Mouse (Mus musculus) megakaryocyte progenitor cell, adult 5-6 weeks (primary cell): ENCODE measurements around the gene Maml1. TPM values are rescaled to one million over a fixed set of nuclear protein-coding genes. Genes with fewer than 3 reads are reported as not detected.
A peak's percentile ranks its signal among the peaks of the same experiment; 100 is the strongest.

Experiments used
- ATAC-seq: replicated peaks from 2 replicates; pipeline ENCODE4 v1.8.0; 2016; ENCODE audit warnings: mild to moderate bottlenecking, moderate TSS enrichment, inconsistent platforms; ENCODE audit not compliant: poor library complexity
- total RNA-seq, 2 experiments: library from RNA; stranded (forward) in 1 of 2; stranded (reverse) in 1 of 2; fragments of 157-497, 149-512 nt in 1 of 2; fragments of 200-1000 nt in 1 of 2; gene quantifications; 2 replicates each; pipeline versions ENCODE4 v1.2.3 to v1.2.4; 2015 to 2017

Gene Maml1
- total RNA-seq, 2 experiments from 2014 or later, result 4.2 to 14.2 TPM

DNA sequence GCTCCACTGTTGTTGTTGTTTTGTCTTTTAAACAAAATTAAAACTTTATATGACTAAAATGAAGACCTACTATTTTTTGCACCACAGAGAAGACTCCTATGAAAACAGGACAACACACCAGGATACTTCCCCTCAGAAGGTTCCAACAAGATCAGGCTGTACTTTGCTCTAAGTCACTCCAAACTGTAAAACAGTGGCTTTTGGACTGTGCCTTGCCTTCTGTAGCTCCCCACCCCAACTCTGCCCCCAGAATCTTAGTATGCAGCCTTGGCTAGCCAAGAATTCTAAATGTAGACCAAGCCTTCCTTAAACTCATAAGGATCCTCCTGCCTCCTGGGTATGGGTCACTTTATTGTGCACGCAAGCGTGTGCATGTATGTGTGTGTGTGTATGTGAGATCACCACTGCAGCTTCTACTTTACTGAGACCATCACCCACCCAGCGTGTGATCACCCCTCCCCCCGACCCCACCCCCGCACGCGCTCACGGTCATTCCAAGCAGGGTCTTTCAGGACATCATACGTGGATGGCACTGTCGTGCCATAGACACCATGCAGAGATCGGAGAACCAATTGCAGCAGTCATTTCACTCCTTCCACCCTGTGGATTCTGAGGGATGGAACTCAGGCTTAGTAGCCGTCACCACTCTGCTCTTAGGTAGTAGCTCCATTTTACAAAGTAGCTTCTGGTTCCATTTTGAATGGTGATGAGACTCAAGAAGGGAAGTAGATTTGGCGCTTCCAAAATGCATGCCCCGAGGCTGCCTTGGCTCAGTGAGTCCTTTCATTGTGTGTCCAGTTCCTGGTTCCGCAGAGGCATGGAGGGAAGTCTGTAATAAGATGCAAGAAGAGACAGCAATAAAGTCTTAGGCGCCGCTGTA lies 68.1 kb downstream of the Maml1 start:
- ATAC-seq, result no peak

DNA sequence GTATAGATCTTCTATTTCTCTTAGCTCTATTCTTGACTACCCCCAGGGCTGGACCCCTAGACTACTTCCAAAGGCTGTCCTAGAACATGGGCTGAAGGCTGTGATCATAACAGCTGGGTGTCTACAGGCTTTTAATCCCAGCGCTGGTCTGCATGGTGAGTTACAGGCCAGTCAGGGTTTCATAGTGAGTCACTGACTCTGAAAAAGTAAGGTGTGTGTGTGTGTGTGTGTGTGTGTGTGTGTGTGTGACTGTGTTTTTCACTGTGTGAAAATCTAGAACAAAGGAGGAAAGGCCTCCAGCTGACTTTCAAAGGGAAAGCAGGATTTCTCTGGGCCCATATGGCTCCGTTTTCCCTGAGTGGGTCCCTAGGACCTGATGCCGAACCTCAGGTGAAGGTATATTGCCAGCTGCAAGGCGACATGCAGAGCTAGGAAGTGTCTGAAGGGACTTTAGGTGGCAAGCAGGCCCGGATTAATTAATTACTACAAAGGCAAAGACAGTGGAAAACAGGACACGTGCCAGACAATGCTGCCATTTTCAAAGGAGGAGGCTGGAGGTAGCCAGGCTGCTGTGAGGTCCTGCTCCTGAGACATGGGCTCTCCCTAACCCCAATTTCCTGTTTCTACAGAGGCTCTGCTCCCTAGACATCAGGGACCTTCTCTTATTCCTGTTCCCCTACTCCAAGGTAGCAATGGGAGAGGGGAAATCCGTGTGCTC lies 69.4 kb downstream of the Maml1 start:
- no peak for ATAC-seq

DNA sequence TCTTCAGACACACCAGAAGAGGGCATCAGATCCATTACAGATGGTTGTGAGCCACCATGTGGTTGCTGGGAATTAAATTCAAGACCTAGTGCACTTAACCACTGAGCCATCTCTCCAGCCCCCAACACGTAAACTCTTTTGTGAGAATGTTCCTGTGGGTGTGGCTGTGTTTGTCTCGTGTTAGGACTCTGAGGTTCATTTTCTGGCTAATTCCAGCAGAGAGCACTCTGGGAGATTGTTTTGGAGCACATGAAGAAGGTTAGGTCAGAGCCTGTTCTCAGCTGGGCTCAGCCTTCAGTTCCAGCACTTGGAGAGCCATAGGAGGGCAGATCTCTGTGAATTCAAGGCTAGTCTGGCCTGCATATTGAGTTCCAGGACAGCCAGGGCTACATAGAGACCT lies 72.3 kb downstream of the Maml1 start:
- ATAC-seq, result no peak

DNA sequence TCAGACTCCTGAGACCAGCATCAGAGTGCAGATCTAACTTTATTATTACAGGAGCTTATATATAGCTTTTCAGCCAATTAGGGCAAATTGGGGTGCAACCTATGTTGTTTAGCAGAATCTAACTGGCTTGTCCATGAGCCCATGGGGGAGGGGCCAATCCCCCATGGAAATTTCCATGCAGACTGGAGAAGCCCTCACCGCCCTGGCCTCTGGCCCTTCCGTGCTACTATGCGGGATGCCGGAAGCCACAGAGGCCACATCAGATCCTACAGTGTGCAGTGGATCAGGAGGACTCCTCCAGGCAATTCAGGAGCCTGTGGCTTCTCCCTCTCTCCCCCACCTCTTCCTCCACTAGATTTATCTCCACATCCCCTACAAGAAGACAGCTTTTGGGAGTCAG lies 74.3 kb downstream of the Maml1 start:
- no peak for ATAC-seq

DNA sequence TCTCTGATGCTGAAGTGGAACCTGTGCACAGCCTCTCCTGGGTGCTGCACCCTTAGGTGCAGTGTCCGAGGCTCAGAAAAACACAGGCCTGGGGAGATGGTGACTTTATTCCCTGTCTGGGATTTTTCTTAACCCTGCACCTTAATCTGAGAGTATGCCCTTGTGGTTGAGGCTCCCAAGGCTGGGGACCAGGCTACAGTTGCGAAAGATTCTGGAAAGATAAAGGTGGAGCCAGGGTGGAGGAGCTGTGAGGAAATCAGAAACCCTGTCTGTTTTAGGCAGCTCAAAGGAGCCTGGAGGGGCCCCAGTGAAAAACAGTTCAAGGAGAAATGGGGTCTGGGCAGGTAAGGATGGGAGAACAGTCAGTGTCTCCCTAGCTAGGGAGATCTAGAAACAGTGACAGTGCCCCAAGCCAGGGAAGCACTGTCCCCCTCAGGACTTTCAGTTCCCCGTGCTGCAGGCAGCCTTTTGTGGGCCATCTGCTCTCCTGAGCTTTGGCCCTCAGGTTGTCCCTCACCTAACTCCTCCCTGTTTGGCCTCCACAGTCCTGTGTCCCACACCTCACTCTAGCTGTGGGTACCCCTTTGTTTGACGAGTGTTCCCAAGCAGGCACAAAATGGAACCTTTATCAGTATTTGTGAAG lies 75.3 kb downstream of the Maml1 start:
- ATAC-seq, result no peak

DNA sequence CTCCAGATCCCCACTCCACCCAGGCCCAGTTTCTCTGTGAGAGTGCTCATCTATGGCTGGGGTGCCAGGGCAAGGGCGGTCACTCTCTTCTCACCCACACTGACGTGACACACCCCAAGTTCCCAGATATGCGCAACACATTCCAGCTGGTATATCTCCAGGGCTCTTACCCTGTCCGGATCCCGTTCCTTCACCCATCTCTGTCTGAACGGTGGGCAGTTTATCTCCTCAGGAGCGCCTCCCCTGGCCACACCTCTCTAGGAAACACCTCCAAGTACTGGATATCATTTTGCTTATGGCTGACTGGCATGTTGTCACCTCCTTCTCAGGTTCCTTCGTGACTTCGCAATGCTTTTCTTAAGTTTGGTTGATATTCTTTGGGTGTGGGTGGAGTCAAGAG lies 76.5 kb downstream of the Maml1 start:
- ATAC-seq, result no peak

DNA sequence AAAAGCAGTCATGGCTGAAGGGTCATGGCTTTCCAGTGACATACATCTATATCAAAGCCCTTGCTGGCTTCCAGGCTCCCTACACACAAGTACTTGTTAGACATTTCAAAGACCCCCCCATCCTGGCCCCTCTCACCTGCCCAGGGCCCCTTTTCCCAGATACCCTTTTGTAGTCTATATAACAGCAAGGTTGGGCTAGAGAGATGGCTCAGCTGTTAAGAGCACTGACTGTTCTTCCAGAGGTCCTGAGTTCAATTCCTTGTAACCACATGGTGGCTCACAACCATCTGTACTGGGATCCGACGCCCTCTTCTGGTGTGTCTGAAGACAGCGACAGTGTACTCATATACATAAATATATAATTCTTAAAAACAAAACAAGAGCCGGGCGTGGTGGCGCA lies 77.5 kb downstream of the Maml1 start:
- no peak for ATAC-seq

DNA sequence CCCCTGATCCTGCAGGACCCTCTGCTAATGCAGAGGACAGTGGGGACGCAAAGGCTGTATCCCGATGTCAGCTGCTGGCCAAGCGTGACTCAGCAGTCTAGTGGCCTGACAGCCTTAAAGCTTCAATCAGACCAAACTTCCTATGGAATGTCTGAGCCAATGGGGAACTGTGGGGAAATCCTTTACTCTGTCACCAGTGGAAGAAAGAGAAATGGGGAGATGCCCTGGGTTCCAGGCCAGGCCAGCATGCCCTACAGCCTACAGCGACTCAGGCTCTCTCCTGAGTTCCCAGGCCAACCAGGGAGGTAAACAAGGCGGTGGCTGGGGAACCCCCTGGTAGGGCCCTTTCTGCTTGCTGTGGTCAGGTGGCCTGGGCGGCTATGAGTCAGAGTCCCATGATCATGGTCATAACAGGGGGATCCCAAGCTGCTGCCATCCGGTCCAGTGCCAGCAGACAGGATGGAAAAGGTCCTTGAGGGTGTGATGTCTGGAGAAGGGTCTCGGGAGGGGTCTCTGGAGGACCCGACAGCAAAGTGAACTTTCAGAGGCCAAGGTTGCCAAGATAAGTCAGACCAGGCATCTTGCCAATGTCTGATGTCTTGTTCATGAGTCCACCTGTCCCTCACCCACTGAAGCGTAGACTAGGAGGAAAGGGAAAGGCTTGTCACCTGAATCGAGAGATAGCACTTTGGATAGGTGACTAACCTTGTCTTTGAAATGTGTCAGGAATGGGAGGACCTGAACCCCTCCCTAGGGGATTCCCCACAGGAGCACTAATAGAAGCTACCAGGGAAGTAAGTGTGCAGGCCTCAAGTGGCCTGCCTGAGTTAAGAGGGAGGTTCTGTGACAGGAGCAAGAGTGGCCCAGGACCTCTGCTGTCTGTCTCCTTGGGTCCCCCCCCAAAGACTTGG lies 79.0 kb downstream of the Maml1 start:
- ATAC-seq, result no peak

DNA sequence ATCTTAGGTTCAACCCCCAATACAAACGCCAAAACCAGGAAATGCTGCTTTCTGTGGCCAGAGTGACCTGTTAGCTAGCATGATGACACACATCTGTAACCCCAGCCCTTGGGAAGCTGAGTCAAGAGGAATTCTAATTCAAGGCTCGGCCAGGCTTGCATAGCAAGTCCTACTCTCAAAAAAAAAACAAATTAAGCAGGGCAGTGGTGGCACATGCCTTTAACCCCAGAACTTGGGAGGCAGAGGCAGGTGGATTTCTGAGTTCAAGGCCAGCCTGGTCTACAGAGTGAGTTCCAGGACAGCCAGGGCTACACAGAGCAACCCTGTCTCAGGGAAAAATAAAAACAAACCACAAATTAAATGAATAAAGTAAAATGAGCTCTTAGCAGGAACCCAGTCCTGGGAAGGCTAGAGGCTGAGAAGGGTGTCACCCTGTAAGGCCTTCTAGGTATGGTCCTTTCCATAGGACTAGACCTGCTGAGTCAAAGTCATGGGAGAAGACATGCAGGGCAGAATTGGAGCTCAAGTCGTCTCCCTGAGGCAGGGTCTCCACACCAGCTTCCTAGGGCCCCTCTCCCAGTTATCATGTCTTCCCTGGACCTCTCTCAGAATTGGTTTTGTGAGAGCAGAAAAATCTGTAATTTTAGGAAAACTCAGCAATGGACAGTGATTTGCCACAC lies 79.9 kb downstream of the Maml1 start:
- ATAC-seq, result no peak

DNA sequence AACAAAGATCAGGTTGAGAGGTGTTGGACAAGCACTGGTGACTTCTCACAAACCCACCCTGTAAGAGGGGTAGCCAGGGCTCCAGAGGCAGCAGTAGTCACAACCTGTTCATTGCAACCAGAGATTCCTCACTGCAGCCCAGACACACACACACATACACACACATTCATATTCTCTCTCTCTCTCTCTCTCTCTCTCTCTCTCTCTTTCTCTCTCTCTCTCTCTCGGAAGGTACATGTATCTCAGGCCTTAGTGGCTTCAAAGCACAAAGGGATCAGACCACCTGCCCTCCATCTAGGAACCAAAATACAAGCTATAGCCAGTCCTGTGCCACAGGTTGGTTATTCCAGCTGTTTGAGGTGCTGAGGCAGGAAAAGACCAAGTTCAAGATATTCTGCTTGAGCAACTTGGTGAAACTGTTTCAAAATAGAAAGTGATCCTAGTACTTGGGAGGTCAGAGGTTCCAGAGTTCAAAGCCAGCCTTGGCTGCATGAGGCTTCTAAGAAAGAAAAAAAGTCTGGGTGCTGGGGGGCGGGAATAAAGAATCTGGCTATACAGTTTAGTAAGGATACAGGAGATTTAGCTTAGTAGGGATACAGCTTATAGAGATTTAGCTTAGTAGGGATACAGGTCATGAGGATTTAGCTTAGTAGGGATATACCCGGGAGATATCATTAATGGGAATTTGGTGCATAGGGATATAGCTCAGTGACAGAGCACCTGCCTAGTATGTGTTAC lies 80.6 kb downstream of the Maml1 start:
- ATAC-seq, result no peak

DNA sequence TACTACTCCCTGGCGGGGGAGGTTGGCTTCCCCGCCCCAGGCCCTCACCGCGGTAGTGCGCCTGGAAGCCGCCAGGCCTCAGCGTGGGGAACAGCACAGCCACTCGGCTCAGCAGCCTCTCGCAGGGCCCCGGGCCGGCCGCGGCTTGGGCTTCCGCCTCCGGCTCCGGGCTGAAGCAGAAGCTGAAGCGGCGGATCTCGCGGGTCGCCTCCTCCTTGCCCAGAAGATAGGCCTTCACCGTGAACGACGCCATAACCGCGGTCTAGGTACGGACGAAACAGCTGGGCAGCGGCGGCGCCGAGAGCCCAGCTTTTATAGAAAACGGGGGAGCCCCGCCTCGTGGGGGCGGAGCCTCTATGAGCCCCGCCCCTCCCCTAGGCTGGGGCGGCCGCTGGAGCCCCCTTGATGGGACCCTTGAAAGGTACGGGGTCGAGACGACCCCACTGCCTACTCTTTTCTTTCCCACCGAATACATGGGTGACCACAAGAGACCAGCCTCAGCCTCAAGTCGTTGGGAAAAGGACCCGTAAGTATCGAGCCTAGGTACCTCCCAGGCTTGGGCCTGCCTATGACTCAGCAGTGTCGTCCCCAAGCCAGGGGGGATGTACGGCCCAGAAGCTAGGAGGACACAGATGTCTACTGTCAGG lies 81.5 kb downstream of the Maml1 start, which contains the start of the genes Sqstm1 and Mgat4b:
TSS of gene Sqstm1 (minus strand) at position 323 of the 647 bp plus-strand sequence.
TSS of gene Mgat4b (plus strand) at position 386 of the 647 bp plus-strand sequence.
- peak; percentile 58 for ATAC-seq

DNA sequence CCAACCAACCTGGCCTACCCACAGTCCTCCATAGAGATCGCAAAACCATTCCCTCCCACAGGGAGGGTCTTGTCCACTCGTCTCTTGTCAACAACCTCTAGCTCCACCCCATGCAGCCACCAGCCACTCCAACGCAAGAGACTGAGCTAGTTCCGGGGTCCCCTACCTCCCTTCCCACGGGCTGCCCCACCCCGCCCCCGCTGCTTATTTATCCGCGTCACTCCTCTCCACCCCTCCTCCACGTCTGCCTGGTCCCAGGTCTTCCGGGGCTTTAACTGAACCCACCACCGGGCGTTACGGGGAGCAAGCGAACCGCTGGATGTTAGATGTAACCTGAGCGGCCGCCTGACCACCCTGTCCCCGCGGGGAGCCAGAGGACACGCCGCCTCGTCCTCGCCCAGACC lies 82.0 kb downstream of the Maml1 start:
- ATAC-seq, result peak; percentile 87

DNA sequence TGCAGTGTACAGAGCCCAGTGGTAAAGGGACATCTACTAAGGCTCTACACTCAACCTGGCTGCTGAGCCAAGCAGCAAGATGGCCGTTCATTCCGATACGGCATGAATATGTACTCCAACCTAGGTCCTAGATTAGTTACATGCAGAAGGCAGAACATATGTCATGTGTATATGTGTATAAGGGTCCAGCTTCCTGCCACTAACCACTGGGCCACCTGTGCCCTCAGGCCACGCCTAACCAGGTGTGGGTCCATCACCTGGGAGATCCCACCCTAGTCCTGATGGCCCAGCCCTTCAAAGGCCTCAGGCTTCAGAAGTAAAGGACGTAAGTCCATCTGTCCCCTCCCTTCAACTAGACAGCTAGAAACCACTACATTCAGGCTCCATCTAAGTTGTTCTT lies 84.1 kb downstream of the Maml1 start:
- ATAC-seq, result no peak

DNA sequence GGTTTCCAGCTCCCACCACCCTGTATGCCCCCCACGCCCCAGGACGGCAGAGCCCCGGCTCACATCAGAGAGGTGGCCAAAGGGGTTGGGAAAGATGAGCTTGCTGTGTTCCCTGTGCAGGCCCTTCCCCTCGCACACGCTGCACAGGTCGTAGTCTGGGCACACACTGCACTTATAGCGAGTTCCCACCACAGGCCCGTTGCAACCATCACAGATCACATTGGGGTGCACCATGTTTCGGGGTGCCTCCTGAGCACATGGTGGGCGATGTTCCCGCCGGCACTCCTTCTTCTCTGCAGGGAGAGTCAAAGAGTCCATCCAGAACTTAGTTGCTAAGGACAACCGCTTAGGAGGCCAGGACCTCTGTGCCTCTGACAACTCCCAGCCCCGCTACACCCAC lies 84.8 kb downstream of the Maml1 start:
- no peak for ATAC-seq

DNA sequence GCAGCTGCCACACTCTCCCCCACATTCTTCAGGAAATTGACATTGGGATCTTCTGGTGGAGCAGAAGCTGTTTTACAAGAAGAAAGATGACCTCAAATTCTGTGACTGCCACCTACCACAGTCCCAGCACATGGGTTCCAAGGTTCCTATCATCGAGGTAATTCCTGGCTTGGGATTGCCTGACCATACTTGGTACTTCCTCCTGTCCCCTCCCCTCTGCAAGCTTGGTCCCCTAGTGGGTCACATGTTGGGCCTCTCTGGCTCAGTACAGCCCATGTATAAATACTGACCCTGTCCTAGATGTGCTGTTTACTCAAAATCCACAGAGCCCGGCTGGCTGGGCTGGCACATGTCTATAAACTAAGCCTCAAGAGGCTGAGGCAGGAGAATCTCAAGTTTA lies 86.1 kb downstream of the Maml1 start:
- ATAC-seq, result no peak
